Mouse (Mus musculus): ENCODE results near the gene Phf23. TPM values are rescaled to one million over a fixed set of nuclear protein-coding genes. Genes with fewer than 3 reads are reported as not detected.

Gene Phf23
- polyA plus RNA-seq, 1 experiment from 2014 or later: 96.5 TPM

GRCm38 (mm10) chr11:70029130-70029801, 33.7 kb downstream of the Phf23 start:
- Histone ChIP-seq H3K27ac (replicated peaks) (peak overlapping the region; percentile 97), H3K9me3 (no peaks in the 10 kb centered on the region), H3K4me2 (replicated peaks) (peak overlapping the region; percentile 68), H3K9ac (replicated peaks) (peak overlapping the region; percentile 57), H3K27me3 (no peaks in the 10 kb centered on the region), H3K4me3 (peak overlapping the region; percentile 41), H3K4me1 (peaks cover 64% of the 10 kb centered on the region), H3K36me3 (peaks cover 26% of the 10 kb centered on the region)
- under 1% methylated on average over 20 of the region's 20 CpGs for WGBS
- ATAC-seq (ENCODE audit: low FRiP score, low read depth): peak; percentile 95

GRCm38 (mm10) chr11:70029829-70030550, 34.4 kb downstream of the Phf23 start:
- 26% methylated on average over 11 of the region's 11 CpGs for WGBS
- peak; percentile 45 for ATAC-seq (ENCODE audit: low FRiP score, low read depth)
- peaks cover 56% of the 10 kb centered on the region for H3K4me1 ChIP-seq
- peak overlapping the region; percentile 97 for H3K27ac ChIP-seq (replicated peaks)
- no peaks in the 10 kb centered on the region for H3K27me3 ChIP-seq
- peaks cover 30% of the 10 kb centered on the region for H3K36me3 ChIP-seq
- H3K4me2 ChIP-seq (replicated peaks): peak overlapping the region; percentile 68
- peak overlapping the region; percentile 57 for H3K9ac ChIP-seq (replicated peaks)
- H3K4me3 ChIP-seq: peak overlapping the region; percentile 41
- H3K9me3 ChIP-seq: no peaks in the 10 kb centered on the region

GRCm38 (mm10) chr11:70030651-70031320, 35.2 kb downstream of the Phf23 start:
- Histone ChIP-seq H3K27me3 (no peaks in the 10 kb centered on the region), H3K4me3 (peak overlapping the region; percentile 41), H3K4me1 (peaks cover 49% of the 10 kb centered on the region)

GRCm38 (mm10) chr11:70031321-70031670, 35.7 kb downstream of the Phf23 start:
- H3K4me3 ChIP-seq: no peak overlapping the region
- no peaks in the 10 kb centered on the region for H3K9me3 ChIP-seq
- WGBS: 97% methylated on average over 11 of the region's 11 CpGs
- H3K36me3 ChIP-seq: peaks cover 30% of the 10 kb centered on the region
- H3K27me3 ChIP-seq: no peaks in the 10 kb centered on the region
- no peak overlapping the region for H3K9ac ChIP-seq (replicated peaks)
- no peak overlapping the region for H3K4me2 ChIP-seq (replicated peaks)
- peak overlapping the region; percentile 15; the same call in 1 of the 2 replicates for H3K27ac ChIP-seq (replicated peaks)
- no peak for ATAC-seq (ENCODE audit: low FRiP score, low read depth)
- peaks cover 44% of the 10 kb centered on the region for H3K4me1 ChIP-seq

More at GRCm38 (mm10) chr11:70030651-70031320, 35.2 kb downstream of the Phf23 start:
- peak overlapping the region; percentile 97 for H3K27ac ChIP-seq (replicated peaks)
- ATAC-seq (ENCODE audit: low FRiP score, low read depth): no peak
- no peaks in the 10 kb centered on the region for H3K9me3 ChIP-seq
- 92% methylated on average over 28 of the region's 28 CpGs for WGBS
- peaks cover 30% of the 10 kb centered on the region for H3K36me3 ChIP-seq
- peak overlapping the region; percentile 57 for H3K9ac ChIP-seq (replicated peaks)
- peak overlapping the region; percentile 68 for H3K4me2 ChIP-seq (replicated peaks)

GRCm38 (mm10) chr11:70038174-70038573, 42.6 kb downstream of the Phf23 start:
- Histone ChIP-seq H3K9ac (replicated peaks) (no peak overlapping the region), H3K4me2 (replicated peaks) (no peak overlapping the region), H3K4me1 (no peaks in the 10 kb centered on the region), H3K4me3 (no peak overlapping the region), H3K27ac (replicated peaks) (no peak overlapping the region), H3K36me3 (peaks cover 54% of the 10 kb centered on the region), H3K9me3 (no peaks in the 10 kb centered on the region), H3K27me3 (no peaks in the 10 kb centered on the region)
- WGBS: 88% methylated on average over 7 of the region's 7 CpGs
- ATAC-seq (ENCODE audit: low FRiP score, low read depth): no peak

- no peak for ATAC-seq (ENCODE audit: low FRiP score, low read depth)
- WGBS: 87% methylated on average over 10 of the region's 10 CpGs
These were observed 44.1 kb downstream of the Phf23 start for GRCm38 (mm10) chr11:70039631-70040030.

GRCm38 (mm10) chr11:70040184-70040583, 44.6 kb downstream of the Phf23 start:
- H3K27ac ChIP-seq (replicated peaks): no peak overlapping the region
- no peaks in the 10 kb centered on the region for H3K27me3 ChIP-seq
- H3K9me3 ChIP-seq: no peaks in the 10 kb centered on the region
- H3K9ac ChIP-seq (replicated peaks): no peak overlapping the region
- H3K4me1 ChIP-seq: no peaks in the 10 kb centered on the region
- no peak overlapping the region for H3K4me3 ChIP-seq
- no peak for ATAC-seq (ENCODE audit: low FRiP score, low read depth)
- peaks cover 66% of the 10 kb centered on the region for H3K36me3 ChIP-seq
- WGBS: 92% methylated on average over 7 of the region's 7 CpGs
- H3K4me2 ChIP-seq (replicated peaks): no peak overlapping the region

More at GRCm38 (mm10) chr11:70039631-70040030, 44.1 kb downstream of the Phf23 start:
- peaks cover 62% of the 10 kb centered on the region for H3K36me3 ChIP-seq
- H3K4me2 ChIP-seq (replicated peaks): no peak overlapping the region
- H3K9me3 ChIP-seq: no peaks in the 10 kb centered on the region
- no peak overlapping the region for H3K4me3 ChIP-seq
- H3K27me3 ChIP-seq: no peaks in the 10 kb centered on the region
- H3K27ac ChIP-seq (replicated peaks): no peak overlapping the region
- H3K4me1 ChIP-seq: no peaks in the 10 kb centered on the region
- H3K9ac ChIP-seq (replicated peaks): no peak overlapping the region

- no peak for ATAC-seq (ENCODE audit: low FRiP score, low read depth)
- Histone ChIP-seq H3K4me2 (replicated peaks) (no peak overlapping the region), H3K27me3 (no peaks in the 10 kb centered on the region), H3K4me3 (no peak overlapping the region), H3K4me1 (no peaks in the 10 kb centered on the region), H3K9me3 (no peaks in the 10 kb centered on the region), H3K36me3 (peaks cover 67% of the 10 kb centered on the region), H3K9ac (replicated peaks) (no peak overlapping the region), H3K27ac (replicated peaks) (0 out of 2 replicates have a peak overlapping the region, but pooled peaks have one; percentile 25)
- WGBS: 88% methylated on average over 23 of the region's 23 CpGs
These were observed 46.9 kb downstream of the Phf23 start for GRCm38 (mm10) chr11:70042309-70043085.

GRCm38 (mm10) chr11:70043665-70044064, 48.1 kb downstream of the Phf23 start:
- no peak overlapping the region for H3K9ac ChIP-seq (replicated peaks)
- H3K27me3 ChIP-seq: no peaks in the 10 kb centered on the region
- H3K4me2 ChIP-seq (replicated peaks): no peak overlapping the region
- H3K4me3 ChIP-seq: no peak overlapping the region
- ATAC-seq (ENCODE audit: low FRiP score, low read depth): no peak
- no peaks in the 10 kb centered on the region for H3K4me1 ChIP-seq
- H3K36me3 ChIP-seq: peaks cover 58% of the 10 kb centered on the region
- peak overlapping the region; percentile 25; the same call in 1 of the 2 replicates for H3K27ac ChIP-seq (replicated peaks)
- 81% methylated on average over 7 of the region's 7 CpGs for WGBS
- no peaks in the 10 kb centered on the region for H3K9me3 ChIP-seq

GRCm38 (mm10) chr11:70045435-70045834, 49.9 kb downstream of the Phf23 start:
- no peaks in the 10 kb centered on the region for H3K27me3 ChIP-seq
- H3K36me3 ChIP-seq: peaks cover 44% of the 10 kb centered on the region
- no peak overlapping the region; the same call in 1 of the 2 replicates for H3K27ac ChIP-seq (replicated peaks)
- H3K9me3 ChIP-seq: no peaks in the 10 kb centered on the region
- no peak for ATAC-seq (ENCODE audit: low FRiP score, low read depth)
- H3K4me3 ChIP-seq: no peak overlapping the region
- WGBS: 38% methylated on average over 9 of the region's 9 CpGs
- H3K4me1 ChIP-seq: no peaks in the 10 kb centered on the region
- H3K9ac ChIP-seq (replicated peaks): no peak overlapping the region
- no peak overlapping the region for H3K4me2 ChIP-seq (replicated peaks)

- Histone ChIP-seq H3K27me3 (0 out of 2 replicates have a peak, but pooled peaks cover 3% of the 10 kb centered on the region), H3K4me1 (no peaks in the 10 kb centered on the region), H3K27ac (replicated peaks) (no peak overlapping the region), H3K4me3 (no peak overlapping the region), H3K36me3 (peaks cover 9% of the 10 kb centered on the region), H3K9me3 (no peaks in the 10 kb centered on the region), H3K4me2 (replicated peaks) (no peak overlapping the region), H3K9ac (replicated peaks) (no peak overlapping the region)
- 78% methylated on average over 6 of the region's 6 CpGs for WGBS
- no peak for ATAC-seq (ENCODE audit: low FRiP score, low read depth)
These were observed 53.8 kb downstream of the Phf23 start for GRCm38 (mm10) chr11:70049366-70049765.

Measured in midbrain, embryonic 12.5 days (tissue).